Mouse (Mus musculus) heart, postnatal 14 days (tissue): Measurements from ENCODE around the gene Pgpep1l. TPM values are rescaled to one million over a fixed set of nuclear protein-coding genes. Genes with fewer than 3 reads are reported as not detected.
"Not testable (repeated sequence)": the region's sequence is repeated elsewhere in the genome, so short reads cannot be mapped to it uniquely, and the experiment has no call there.

Experiments
- DNase-seq, 2 experiments: peaks; one replicate each; pipeline ENCODE4 v3.0.0; 2021 to 2022
- intact Hi-C: fragments of 180-260 bp; cut with DNase I; formaldehyde crosslinking; loops from one replicate; pipeline ENCODE4 v1.15.1; 2025
- long read RNA-seq, 2 experiments: library from polyadenylated mRNA; stranded (forward); transcript quantifications; one replicate each; pipeline ENCODE4 v2.0.0; 2021
- total RNA-seq, 2 experiments: library from RNA; stranded (reverse); gene quantifications; 2 replicates each; pipeline ENCODE4 v1.2.3; 2021

Gene Pgpep1l
- total RNA-seq, result under 1 TPM in 1 of 2 experiments, not detected in 1; 0.39 TPM
- long read RNA-seq, experiment 1, result 0 reads
- long read RNA-seq, experiment 2, result 0 reads

DNA sequence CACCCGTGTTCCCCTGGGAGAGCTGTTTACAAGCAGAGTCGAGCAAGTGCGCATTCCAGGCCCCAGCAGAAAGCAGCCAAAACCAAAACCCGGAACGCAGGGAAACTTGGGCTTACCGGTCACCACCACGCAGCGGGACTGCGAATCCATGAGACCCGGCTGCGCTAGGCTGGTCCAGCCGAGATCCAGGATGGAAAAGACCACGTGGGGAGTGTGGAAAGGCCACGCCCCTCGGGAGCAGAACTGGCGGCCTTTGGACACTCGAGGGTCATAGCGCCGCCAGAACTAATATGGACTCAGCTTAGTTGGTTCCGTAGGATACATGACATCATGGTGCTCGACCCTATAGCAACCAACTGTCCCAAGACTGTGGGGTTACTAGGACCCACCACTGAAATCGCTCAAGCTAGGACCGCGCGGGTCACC lies at the start of gene Pgpep1l:
Pgpep1l (minus strand) TSS at position 206 of the 426 bp plus-strand sequence.
- intact Hi-C loops, result loop anchor here (5.0 kb wide), 2 partner anchors 38 to 42 kb away; no protein-coding TSS in a partner anchor
- peak; percentile 60 to 65 for DNase-seq

DNA sequence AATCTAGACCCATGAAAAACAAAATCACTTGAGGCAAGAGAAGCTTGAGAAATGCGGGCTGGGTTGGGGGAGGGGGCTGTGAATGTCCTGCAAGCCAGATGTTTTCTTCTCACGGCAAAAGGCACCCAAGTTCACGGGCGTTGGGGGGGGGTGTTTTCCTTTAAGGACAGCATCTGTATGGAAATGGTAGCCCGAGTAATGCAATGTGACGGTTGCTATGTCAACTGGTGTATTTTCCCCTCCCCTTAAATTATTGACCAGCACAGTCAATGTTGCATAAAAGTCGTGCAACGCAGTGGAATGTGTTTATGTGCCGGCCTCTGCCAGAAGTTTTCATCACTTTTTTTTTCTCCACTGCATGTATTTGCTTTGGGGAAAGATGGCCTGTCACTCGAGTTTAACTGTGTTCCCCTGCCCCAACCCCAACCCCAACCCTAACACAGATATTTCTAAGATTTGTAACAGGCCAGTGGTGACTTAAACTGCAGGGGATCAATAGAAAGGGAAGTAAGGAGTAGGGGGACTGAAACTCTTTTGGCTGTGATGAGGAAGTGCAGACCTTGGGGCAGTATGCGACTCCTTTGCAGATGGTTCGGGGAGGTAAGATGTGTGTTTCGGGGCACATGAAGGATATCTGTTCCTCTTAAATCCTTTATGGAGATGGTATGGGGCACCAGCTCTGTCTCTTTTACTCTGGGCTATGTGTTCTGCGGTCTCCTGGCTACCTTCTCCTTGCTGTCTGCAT lies 49.2 kb upstream of the Pgpep1l start:
- no peak for DNase-seq
- intact Hi-C loops, result no loop called here

DNA sequence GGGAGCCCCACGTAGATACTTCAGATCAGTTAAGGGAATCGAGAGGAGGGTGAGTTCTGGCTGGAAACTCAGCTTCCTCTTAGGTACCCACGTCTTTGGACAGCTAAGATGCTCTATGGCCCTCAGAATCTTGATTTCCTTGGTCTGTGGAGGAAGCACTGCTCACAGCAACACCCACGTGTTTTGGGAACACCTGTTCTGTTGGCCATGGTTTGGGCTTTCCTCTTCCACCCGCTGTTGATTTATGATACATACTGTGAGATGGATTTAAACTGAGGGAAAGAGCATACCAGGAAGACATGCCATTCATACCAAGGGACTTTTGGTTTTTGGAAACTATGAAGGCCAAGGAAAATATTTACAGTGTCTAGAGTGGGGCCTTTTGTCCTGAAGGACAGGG lies 48.4 kb upstream of the Pgpep1l start:
- intact Hi-C loops, result no loop called here

DNA sequence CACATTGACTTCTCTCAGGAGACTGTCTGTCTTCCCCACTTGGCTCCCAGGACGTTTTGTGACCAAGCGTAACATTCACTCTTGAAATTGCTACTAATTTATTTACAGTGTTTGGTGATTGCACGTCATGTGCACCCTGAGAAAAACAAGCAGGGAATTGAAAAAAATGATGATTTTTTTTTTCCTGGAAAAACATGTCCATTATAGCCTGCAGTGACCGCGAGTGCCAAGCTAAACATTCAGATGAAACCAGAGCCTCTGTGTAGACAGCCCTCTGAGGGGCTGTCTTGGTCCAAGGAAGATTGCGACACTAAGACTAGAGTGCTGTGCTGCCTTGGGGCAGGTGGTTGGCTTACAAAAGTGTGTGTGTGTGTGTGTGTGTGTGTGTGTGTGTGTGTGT lies 47.4 kb upstream of the Pgpep1l start:
- intact Hi-C loops, result no loop called here
- DNase-seq, result peak in 1 of 2 experiments; percentile 39

More for the DNA sequence above, 48.4 kb upstream of the Pgpep1l start:
- no peak for DNase-seq

DNA sequence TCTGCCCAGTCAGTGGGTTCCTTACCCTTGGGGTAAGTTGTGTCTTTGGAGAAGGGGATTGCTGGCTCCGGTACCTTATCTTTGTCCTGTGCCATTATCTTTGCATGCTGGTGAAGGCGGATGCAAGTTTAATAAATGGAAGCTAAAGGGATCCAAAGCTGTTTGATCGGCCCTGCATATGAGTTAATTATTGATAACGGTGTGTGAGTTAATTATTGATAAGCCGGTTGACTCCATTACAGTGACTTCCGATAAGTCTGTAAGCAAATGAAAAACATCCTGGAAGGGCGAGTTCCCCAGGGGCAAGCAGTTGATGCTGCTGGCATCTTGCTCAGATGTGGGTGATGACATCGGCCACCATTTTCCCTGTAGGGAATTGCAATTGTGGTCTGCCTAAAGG lies 42.7 kb upstream of the Pgpep1l start:
- intact Hi-C loops, result no loop called here
- DNase-seq, result no peak

DNA sequence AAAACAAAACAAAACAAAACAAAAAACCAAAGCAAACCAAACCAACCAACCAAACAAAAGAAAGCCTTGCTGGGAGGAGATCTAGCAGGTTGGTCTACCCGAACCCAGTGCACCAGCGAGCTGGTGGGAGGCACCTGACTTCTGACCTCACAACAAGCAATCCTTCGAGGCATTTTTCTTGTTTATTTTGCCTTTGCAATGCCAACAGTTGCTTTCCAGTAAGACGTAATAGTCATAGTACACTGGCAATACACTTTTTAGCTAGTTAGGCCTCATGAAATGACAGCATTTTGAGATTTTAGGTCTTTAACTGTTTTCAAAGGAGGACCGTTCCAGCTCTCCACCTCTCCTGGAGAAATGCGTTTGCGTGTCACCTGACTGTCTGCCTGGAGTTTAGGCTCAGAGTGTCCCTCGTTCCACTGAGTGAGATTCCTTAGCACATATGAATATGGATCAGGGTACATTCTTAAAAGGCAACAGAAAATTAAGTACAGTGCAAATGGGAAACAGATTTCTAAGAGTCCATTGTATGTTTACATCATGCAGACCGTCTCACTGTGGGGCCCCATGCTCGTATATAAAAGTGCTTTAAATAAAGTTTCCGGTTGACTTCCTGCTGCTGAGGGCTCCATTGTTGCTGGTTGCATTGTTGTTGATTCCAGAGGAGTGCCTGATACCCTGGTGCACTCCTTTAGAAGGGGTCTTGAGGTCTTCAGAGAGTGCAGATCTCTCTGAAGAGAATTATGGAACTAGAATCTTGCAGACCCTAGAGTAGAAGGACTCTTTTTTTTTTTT lies 41.9 kb upstream of the Pgpep1l start:
- no peak for DNase-seq
- intact Hi-C loops, result no loop called here

DNA sequence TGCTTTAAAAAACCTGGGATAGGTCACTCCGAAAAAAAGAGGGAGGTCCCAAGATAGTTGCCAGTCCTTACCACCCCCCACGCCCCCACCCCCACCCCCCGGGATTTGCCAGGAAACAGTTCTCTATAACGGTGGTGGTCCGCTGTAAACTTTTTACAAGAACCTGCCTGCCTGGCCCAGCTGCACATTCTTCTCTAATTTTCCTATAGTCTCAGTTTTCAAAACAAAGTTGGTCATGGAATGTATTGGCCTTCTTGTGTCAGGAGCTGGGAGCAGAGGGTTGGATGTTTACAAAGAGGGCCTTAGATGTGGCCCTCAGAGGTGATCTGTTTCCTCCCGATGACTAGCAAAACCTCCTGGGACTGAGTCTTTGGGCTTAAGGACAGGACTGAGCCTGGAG lies 39.7 kb upstream of the Pgpep1l start:
- no peak for DNase-seq
- intact Hi-C loops, result loop anchor here (2.0 to 5.0 kb wide), 5 partner anchors 41 to 501 kb away; partner anchors contain the start of gene Pgpep1l

DNA sequence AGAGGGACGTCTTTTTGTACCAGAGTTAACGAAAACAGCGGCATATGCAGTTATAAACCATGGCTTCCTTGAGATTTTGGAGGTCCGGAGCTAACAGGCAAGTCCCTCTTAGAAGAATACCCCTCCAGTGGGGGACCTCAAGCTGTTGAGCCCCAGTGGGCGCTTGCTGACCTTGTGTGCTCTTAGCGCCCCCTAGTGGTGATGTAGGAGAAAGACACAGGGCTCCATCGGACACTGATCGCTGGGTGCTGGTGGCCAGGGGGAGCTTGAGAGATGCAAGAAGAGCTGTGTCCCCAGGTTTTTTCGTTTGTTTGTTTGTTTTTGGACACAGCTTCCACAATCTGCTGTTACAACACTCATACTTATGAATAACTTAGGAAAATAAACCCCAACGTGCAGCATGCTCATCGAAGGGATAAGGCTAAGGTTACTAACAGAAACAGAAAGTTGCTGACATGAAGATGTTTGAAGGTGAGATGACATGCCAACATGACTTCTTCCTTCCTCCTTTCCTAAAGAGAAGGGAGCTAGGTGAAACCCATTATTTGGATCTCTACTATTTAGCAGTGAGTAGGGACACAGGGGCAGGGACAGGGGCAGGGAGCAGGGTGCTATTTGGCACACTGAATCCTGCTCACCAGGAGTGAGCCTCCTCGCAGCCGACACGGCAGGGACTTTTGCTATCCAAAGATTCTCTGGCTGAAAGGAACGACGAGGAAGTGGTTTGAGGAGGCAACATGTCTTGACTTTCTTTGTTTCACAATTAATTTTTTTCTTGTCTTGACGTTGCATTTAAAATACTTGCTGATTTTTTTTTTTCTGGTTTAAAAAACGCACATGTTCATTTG lies 38.8 kb upstream of the Pgpep1l start:
- DNase-seq, result peak; percentile 76 to 81
- intact Hi-C loops, result loop anchor here (2.0 to 5.0 kb wide), 5 partner anchors 41 to 501 kb away; partner anchors contain the start of gene Pgpep1l

DNA sequence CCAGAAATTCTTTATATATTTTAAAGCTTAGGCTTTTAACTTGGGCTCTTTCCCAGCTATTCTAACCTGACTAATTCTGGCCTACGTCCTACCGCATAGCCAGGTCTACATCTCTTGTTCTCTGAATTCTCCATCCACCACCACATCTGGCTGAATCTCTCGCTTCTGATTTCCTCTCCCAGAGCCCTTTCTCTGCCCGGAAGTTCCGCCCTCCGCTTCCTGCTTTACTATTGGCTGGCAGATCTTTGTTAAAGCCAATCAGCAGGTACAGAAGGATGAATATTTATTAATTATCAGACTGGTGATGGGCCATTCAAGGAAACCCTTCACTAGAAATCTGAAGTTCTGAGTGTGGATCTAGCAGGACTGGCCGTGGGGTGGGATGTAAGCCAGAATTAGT lies 37.1 kb upstream of the Pgpep1l start:
- no peak for DNase-seq
- intact Hi-C loops, result loop anchor here (5.0 kb wide), 4 partner anchors 39 to 499 kb away; partner anchors contain the start of gene Pgpep1l

DNA sequence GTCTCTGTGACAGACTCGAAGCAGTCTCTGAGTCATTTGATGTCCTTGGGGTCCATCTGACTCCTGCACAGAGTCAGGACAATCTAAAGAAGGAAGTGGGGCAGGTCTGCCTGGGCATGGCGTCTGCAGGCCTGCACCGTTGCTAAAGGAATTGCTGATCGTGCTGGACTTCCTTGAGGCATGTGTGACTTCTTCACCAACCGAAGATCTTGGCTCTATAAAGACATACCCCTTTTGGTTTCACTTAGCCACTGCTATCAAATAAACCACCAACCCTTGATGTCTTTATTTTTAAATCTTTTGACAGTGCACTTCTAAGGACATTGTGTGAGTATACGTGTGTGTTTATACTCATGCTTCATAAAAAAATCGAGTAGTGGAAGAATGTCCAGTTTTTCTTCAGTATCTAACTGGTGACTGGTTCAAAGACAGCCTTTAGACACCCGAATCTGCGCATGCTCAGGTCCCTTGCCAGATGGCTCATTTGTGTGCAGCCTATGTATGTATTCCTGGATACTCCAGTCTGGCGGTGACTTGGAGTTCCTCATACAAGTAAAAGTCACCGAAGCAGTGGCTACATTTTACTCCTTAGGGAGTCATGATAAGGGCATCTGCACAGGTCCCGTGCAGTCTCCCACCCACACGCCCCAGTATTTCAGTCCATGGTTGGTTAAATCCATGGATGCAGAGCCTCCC lies 34.5 kb upstream of the Pgpep1l start:
- no peak for DNase-seq
- intact Hi-C loops, result no loop called here

DNA sequence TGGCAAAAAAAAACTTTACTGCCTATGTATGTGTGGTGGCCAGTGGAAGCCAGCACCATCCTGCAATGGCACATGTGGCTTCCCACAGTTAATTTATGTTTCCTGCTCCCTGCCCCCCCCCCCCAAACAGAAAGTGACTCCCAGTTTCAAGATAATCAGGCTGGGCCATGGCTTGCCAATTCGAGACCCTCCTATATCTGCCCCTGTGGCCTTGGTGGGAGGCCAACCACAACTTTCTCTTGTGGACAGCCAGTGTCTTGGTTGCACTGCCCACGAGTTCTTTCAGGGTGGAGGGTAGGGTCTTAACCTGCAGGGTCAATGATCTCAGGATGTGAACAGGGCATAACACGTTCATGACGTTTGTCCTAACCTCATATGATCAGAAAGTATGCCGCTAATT lies 32.5 kb upstream of the Pgpep1l start:
- DNase-seq, result no peak
- intact Hi-C loops, result no loop called here

DNA sequence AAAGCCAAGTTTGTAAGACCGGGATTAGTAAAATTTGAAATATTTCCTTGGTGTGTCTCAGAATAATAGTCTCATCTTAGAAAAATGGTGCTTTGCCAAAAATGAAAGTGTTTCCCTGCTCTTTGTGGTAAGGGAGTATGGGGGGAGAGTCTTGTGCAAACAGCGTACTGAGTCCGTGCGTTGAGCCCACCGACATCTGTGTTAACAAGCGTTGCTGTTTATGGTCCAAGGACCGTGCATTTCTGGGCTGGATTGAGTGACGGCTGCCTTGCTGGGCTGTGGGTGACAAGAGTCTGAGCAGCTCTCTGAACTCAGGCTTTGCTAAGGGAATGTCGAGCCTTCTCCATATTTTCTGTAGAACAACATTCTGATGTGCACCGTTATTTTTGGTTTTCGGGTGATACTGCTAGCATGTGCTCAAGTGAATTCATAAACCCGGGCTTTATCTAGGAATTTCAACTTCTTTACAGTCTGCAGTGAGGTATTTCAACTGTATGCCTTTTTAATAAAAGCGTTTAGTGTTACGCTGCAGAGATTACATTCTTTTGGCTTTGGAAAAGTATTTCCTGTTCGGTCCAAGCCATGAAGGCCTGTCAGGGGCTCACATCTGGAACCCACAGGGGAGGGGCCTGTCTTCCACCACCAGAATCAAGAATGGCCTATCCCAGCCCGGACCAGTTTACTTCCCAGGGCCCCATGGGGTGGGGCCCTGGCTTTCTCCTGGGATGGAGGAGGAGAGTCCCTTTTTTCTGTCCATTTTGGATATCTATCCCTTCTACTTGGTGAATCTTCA lies 30.2 kb upstream of the Pgpep1l start:
- no peak for DNase-seq
- intact Hi-C loops, result no loop called here

DNA sequence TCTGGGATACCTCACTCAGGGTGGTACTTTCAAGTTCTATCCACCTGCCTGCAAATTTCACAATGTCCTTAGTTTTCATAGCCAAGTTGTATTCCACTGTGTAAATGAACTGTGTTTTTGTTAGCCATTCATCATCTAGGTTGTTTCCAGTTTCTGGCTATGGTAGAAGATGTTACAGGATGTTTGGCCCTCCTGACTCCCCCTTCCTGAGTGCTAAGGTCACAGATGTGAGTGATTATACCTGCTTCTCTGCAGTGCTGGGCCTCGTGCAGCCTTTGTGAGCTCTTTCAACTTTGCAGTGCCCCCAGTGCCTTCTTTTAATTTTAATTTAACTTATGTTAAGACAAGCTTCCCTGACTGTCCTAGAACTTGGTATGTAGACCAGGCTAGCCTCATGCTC lies 27.6 kb upstream of the Pgpep1l start:
- intact Hi-C loops, result no loop called here
- no peak for DNase-seq

DNA sequence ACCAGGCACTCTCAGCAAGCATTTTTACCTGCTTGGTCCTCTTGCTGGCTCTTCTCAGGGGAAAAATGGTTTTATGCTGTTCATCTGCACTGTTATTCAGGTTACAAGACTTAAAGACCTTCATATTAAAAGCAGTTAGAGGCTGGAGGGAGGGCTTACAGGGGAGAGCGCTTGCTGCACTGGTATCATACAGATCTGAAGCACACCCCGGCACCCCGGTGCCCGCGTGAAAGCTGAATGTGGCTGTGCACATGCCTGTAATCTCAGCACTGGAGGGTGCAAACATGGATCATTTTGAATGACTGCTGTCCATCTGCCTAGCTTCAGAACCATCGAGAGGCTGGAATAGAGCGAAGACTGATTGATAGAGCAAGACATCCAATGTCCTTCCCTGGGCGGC lies 25.0 kb upstream of the Pgpep1l start:
- intact Hi-C loops, result no loop called here

DNA sequence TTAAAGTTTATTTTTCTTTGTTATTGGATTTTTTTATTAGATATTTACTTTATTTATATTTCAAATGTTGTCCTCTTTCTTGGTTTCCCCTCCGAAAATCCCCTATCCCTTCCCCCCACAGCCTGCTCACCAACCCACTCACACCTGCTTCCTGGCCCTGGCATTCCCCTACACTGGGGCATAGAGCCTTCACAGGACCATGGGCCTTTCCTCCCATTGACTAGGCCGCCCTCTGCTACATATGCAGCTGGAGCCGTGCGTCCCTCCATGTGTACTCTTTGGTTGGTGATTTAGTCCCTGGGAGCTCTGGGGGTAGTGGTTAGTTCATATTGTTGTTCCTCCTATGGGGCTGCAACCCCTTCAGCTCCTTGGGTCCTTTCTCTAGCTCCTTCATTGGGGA lies 24.0 kb upstream of the Pgpep1l start:
- DNase-seq, intact Hi-C loops: not testable (repeated sequence)

More for the DNA sequence above, 25.0 kb upstream of the Pgpep1l start:
- DNase-seq, result no peak

DNA sequence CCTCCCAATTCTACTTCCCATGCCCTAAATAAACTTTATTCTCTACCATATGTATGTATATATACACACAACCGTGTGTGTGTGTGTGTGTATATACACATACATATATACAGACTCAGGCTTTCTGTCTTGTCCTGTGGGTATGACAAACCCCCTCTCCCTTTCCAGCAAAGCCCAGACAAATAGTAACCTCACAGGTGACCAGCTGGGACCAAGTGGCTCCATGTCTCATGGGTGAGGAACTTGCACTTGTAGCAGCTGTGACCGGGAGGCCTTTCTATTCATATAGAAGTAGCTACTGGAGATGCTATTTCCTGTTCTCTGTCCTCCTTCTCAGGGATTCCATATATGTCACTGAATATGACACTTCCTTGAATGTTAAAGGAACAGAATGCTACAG lies 23.5 kb upstream of the Pgpep1l start:
- intact Hi-C loops, result no loop called here
- DNase-seq, result no peak

DNA sequence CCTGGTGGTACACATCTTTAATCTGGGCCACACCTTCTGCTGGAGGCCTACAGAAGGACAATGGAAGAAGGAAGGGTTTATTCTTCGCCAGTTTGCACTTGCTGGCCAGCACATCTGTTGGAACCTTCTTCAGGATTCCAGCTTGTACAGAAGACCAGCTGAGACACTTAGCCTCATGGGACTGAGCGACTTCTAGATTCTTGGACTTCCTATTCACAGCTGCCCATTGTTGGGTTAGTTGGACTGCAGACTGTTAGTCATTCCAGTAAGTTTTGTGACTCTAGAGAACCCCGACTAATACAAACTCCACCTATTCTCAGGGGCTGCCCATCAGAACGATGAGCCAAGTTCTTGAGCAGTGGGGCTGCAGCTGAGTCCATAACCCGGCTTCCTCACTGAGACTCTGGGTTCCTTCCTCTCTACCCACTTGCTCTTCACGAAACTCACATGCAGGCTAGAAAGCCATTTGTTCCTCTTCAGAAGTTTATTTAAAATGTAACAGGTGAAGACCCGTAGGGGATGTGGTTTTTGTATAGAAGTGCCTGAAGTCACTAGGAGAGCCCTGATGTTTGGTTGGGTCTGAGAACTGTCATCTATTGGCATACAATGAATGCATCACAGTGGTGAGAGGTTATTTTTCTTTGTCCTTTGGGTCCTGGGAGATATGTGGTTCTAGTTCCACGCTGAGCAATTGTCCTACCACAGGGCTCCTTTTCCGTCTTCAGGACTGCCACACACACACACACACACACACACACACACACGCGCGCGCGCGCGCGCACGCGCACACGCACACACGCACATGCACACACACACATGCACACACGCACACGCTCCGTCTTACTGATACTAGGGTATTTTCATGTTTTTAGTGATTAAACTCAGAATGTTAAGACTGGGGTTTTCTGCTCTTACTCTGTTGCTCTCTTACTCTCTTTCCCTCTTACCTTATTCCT lies 22.8 kb upstream of the Pgpep1l start:
- DNase-seq, result no peak
- intact Hi-C loops, result no loop called here

DNA sequence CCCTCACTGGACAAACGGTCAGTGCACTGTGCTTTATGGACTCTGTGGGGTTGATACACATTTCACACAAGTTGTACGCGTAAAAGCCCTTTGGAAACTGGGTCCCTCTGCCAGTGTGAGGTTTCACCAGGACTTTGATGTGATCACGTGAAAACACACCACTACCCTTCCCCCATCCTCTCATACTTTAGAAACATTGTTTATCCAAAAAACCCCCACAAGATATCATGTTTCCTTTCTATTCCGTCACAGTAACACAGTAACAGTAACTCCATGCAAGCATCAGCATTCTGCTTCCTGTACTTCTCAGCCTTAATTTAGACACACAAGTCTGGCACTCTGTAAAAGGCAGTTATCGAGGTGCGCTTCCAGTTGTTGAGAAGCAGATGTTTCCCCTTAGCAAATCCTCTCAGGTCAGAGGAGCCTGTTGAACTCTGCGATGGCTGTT lies 21.8 kb upstream of the Pgpep1l start:
- intact Hi-C loops, result no loop called here
- no peak for DNase-seq
